Mouse (Mus musculus): Measurements from ENCODE around the gene Tango2.

The Tango2 gene

GRCm38 (mm10) chr16:18383045-18383726 is 35.3 kb upstream of the Tango2 start:
- DNase-seq (ENCODE audit: low spot score) = no peak

- no peak for DNase-seq (ENCODE audit: low spot score)
Measured at GRCm38 (mm10) chr16:18381621-18382258, 33.8 kb upstream of the Tango2 start.

- DNase-seq (ENCODE audit: low spot score) = no peak
Measured at GRCm38 (mm10) chr16:18380495-18381063, 32.7 kb upstream of the Tango2 start.

- DNase-seq (ENCODE audit: low spot score) = no peak
Measured at GRCm38 (mm10) chr16:18379338-18380001, 31.6 kb upstream of the Tango2 start.

- DNase-seq (ENCODE audit: low spot score) = no peak
Measured at GRCm38 (mm10) chr16:18378489-18378888, 30.6 kb upstream of the Tango2 start.

- DNase-seq (ENCODE audit: low spot score) = no peak
Measured at GRCm38 (mm10) chr16:18377203-18377602, 29.3 kb upstream of the Tango2 start.

GRCm38 (mm10) chr16:18376297-18376954 is 28.5 kb upstream of the Tango2 start:
- DNase-seq (ENCODE audit: low spot score) = no peak

GRCm38 (mm10) chr16:18373632-18374031 is 25.7 kb upstream of the Tango2 start:
- no peak for DNase-seq (ENCODE audit: low spot score)

GRCm38 (mm10) chr16:18370197-18370596 is 22.3 kb upstream of the Tango2 start:
- no peak for DNase-seq (ENCODE audit: low spot score)

- DNase-seq (ENCODE audit: low spot score) = no peak
Measured at GRCm38 (mm10) chr16:18366849-18367248, 18.9 kb upstream of the Tango2 start.

GRCm38 (mm10) chr16:18362948-18363347 is 15.0 kb upstream of the Tango2 start:
- no peak for DNase-seq (ENCODE audit: low spot score)

GRCm38 (mm10) chr16:18360151-18360805 is 12.4 kb upstream of the Tango2 start:
- no peak for DNase-seq (ENCODE audit: low spot score)

GRCm38 (mm10) chr16:18357977-18358376 is 10.1 kb upstream of the Tango2 start:
- no peak for DNase-seq (ENCODE audit: low spot score)

- DNase-seq (ENCODE audit: low spot score) = no peak
Measured at GRCm38 (mm10) chr16:18356961-18357360, 9.1 kb upstream of the Tango2 start.

GRCm38 (mm10) chr16:18353106-18353505 is 5.2 kb upstream of the Tango2 start:
- no peak for DNase-seq (ENCODE audit: low spot score)

- no peak for DNase-seq (ENCODE audit: low spot score)
Measured at GRCm38 (mm10) chr16:18351313-18352055, 3.6 kb upstream of the Tango2 start.

- no peak for DNase-seq (ENCODE audit: low spot score)
Measured at GRCm38 (mm10) chr16:18349761-18350325, 1.9 kb upstream of the Tango2 start.

- DNase-seq (ENCODE audit: low spot score) = no peak
Measured at GRCm38 (mm10) chr16:18348601-18349175, 785 bp upstream of the Tango2 start.

GRCm38 (mm10) chr16:18345243-18345642 is 2.7 kb downstream of the Tango2 start:
- peak; percentile 82 for DNase-seq (ENCODE audit: low spot score)

- DNase-seq (ENCODE audit: low spot score) = peak; percentile 94
Measured at GRCm38 (mm10) chr16:18343778-18344177, 4.1 kb downstream of the Tango2 start.

Data from layer of hippocampus, adult 9-10 months (tissue).